Mouse (Mus musculus) thymus, adult 2 months (tissue): ENCODE data around the gene Med11.

ENCODE experiments used
- CTCF ChIP-seq: fragments of 200-500 bp; IDR thresholded peaks from 2 replicates; pipeline ENCODE4 v1.5.1; 2012; ENCODE audit warnings: mild to moderate bottlenecking, control low read depth, low read length, moderate library complexity, borderline replicate concordance; ENCODE audit not compliant: control insufficient read depth, poor library complexity, insufficient read depth; ENCODE audit errors: extremely low read depth
- POLR2A ChIP-seq: fragments of 200-500 bp; IDR thresholded peaks from 2 replicates; pipeline ENCODE4 v1.6.1; 2012; ENCODE audit warnings: mild to moderate bottlenecking, low read length, control low read depth, moderate library complexity; ENCODE audit not compliant: control insufficient read depth, poor library complexity, insufficient read depth; ENCODE audit errors: extremely low read depth

- TF ChIP-seq CTCF (no peak), POLR2A (no peak)
Observed at GRCm38 (mm10) chr11:70418199-70418598, 33.5 kb upstream of the Med11 start.
